Mouse (Mus musculus) kidney, adult 11 months (tissue): ENCODE results near the gene Lpcat2.

Source experiments
- DNase-seq: peaks from one replicate; pipeline ENCODE4 v3.0.0; 2022

The Lpcat2 gene

DNA sequence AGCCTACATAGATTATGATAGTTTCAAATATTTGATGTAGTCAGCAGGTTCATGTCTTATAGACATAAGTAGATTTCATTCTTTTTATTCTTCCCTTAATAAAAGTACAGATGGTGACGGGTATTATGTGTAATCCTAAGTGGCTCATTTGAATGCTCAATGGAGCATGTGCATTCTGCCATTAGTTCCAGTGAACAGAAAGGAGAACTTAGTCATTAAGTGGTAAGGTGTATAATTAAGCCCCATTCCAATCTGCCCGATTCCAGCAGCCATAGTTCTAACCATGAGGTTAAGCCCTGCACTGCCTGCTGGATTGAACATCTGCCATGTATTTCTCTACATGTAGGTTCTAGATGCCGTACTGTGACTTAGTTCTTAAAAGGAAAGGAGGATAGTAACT, 66.6 kb downstream of the Lpcat2 start:
- no peak for DNase-seq

DNA sequence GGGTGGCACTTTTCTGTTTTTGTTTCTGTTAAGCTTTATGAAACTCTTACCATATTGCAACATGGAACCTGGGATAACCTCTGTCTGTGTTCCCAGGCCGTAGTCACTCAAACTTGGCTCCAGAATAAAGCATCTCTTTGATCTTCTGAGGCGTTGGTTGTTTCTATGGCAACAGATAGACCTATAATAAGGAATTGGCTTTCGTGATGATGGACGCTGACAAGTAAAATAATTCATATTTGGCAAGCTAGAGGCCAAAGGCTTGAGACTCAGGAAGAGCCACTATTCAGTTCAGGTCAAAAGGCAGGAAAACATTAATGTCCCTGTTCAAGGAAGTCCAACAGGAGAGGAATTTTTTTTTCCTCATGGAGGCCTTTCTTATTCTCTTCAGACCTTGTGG, 73.8 kb downstream of the Lpcat2 start:
- DNase-seq = no peak

DNA sequence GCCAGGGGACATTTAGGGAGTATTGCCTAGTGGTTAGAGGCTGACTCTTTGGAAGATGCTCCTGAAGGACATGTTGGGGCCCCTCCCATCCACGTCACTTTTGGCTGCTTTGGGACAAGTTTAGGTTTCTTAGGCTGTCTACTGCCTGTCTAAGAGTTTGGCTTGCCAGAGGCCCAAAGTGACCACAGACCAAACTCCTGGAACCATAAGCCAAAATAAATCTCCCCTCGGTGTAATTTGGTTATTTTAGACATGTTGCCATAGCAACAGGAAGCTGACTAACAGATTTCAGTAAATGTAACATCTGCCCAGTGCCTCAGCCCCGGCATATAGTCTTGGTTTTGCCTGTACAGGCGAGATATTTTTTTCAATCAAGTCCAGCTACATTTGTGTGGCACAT, 82.9 kb downstream of the Lpcat2 start:
- DNase-seq = no peak

DNA sequence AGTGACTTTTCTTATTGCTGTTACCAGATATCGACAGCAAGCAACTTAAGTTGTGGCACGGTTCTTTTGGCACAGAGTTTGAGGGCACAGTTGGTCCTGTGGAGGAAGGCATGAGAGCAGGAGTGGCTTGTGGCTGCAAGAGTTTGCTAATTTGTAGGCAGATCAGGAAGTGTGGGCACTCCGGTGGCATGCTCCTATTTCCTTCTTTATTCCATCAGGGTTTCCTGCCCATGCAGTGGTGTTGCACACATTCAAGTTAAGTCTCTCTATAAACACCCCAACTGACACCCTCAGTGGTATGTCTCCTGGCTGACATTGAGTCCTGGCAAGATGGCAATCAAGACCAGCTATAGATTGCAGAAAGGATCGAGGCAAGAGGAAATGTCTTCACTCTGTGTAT, 93.9 kb downstream of the Lpcat2 start:
- no peak for DNase-seq

DNA sequence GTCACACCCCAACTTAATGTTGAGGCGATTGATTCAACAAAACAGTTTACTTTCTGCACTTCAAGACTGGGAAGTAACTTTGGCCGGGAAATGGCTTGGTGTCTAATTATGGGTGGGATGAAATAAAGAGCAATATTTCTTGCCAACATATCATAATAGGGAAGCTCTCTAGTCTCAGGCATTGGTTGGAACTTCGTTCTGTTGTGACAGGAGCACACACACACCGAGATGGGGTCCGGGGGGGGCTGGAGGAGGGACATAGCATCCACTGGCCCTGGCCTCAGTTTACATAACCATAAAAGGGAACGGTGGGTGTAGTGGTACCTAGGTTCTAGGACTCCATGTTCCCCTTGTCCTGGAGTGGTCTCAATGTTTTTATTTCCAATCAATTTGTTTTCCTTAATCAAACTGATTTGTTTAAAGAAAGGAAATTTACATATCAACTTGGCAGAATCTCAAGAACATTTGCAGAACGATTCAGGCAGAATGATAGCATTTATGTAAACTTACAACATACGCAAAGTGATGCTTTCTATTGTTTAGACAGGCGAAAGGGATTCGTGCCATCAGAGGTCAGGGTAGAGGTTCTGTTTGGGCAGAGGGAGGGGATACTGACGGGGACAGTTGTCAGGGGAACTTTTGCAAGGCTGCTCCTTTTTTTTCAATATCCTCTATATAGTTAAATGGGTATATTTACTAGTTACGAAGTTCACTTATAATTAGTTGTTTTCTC, 95.7 kb downstream of the Lpcat2 start:
- no peak for DNase-seq

DNA sequence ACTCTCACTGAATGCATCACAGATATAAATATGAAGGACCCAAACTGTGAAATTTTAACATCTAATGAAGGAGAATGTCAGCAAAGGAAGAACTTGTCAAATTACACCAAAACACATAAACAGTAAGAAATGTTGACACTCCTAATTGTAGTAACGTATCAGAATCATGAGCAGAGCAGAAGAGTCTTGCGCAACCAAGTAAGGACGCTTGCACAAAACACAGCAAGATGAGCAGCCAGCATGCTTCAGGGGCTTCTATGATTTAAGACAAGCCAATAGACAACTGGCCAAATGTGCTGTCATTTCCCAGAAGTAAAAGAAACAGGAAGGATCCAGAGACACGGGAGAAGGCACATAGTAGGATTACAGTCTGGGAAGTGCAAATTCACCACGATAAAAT, 98.9 kb downstream of the Lpcat2 start:
- no peak for DNase-seq

DNA sequence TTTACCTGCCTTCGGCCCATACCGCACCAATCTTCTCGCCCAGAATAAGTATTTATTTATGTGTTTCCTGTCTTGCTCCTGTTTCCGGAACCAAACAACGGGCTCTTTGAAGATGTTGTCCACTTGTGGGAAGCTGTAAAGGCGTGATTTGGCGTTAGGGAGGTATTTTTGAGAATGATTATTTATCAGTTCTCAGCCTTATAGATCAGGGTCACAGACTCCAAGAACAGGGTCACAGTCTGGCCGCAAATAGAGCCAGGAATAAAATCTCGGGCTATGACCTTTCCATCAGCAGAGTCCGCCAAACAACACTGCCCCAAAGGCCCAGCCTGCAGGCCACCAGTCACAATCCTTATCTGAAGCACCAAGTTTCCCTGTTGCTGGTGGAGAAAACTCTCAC, 104.6 kb downstream of the Lpcat2 start, which contains the start of gene Slc6a2:
Gene Slc6a2, plus strand, starts transcription at position 301 of the 400 bp plus-strand sequence.
- DNase-seq = no peak

DNA sequence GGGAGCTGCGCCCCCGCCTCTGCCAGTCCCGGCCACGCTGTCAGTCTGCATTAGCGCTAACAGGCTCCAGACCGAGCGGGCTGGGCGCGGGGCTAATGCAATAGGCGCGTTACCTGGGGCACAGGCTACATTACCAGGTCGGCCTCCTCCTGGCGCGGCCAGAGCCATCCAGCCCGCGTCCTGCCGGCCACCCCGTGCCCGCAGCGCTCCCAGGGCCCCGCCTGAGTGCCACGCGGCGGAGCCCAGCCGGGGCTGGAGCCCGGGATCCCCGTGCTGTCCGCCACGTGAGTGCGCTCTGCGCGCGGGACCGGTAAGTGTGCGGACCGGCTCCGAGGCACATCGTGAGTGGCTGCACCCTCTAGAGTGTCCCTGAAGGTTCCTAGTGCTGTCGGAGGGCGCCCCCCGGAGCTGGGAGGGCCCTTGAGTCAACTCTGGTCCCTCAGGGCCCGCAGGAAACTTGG, 105.3 kb downstream of the Lpcat2 start:
- DNase-seq = no peak

DNA sequence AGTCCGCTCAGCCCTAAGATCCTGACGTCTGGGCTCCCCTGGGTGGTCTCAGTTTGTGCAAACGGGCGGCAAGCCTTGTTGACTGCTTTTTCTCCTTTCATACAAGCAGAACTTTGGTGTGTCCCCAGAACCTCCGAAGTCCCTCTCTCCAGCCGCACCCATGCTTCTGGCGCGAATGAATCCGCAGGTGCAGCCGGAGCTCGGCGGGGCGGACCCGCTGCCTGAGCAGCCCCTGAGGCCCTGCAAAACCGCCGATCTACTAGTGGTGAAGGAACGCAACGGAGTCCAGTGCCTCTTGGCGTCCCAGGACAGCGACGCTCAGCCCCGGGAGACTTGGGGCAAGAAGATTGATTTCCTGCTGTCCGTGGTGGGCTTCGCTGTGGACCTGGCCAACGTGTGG, 105.9 kb downstream of the Lpcat2 start:
- no peak for DNase-seq

DNA sequence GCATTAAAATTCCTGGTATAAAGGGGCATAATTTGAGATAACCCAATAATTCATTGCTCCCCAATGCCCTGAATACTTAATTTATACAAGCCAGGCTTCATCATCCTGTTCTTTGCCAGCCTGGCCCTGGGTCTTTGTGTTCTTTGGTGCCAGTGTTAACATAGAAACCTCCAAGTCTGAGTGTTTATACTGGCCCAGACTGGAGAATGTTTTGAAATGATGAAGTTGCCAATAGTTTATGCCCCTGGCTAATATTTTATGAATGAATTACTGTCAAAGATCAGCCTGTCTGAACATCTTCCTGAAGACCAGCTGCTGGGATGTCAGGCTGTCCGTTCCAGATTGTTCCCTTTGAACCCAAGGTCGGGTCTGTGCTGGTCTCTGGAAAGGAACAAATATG, 109.4 kb downstream of the Lpcat2 start:
- DNase-seq = no peak
